Mouse (Mus musculus) neural tube, embryonic 15.5 days (tissue): ENCODE data around the gene Enkur. TPM values are rescaled to one million over a fixed set of nuclear protein-coding genes. Genes with fewer than 3 reads are reported as not detected.

Source experiments
- polyA plus RNA-seq: library from polyadenylated mRNA; unstranded; fragments of >200 nt; fragmentation: Nextera tagmentation; extraction: Ambion mirVana; gene quantifications from 2 replicates; pipeline ENCODE4 v1.2.1, GENCODE M21; 2015

Gene Enkur
- polyA plus RNA-seq, 1 experiment from 2014 or later, result 3.6 TPM

Other genes starting within 250 kb of the Enkur start
- 25.7 and 27.6 TPM in 2 replicates for gene Arhgap21, start 236.5 kb downstream of the Enkur start, polyA plus RNA-seq
- 17.4 and 20.2 TPM in 2 replicates for gene Thnsl1, start 359 bp upstream of the Enkur start, polyA plus RNA-seq
- gene Gpr158, start 162.2 kb upstream of the Enkur start, polyA plus RNA-seq, result 3.8 and 4.8 TPM in 2 replicates